Mouse (Mus musculus) forebrain, embryonic 14.5 days (tissue): ENCODE measurements around the gene Myo10. TPM values are rescaled to one million over a fixed set of nuclear protein-coding genes. Genes with fewer than 3 reads are reported as not detected.

ENCODE experiments used
- ATAC-seq: fragments of 200-750 bp; cut with Nextera tagmentation; 2 replicates; pipeline ENCODE4 v1.8.0; 2017; ENCODE audit warnings: mild to moderate bottlenecking, moderate library complexity
- DNase-seq: peaks from one replicate; pipeline ENCODE4 v3.0.0-alpha.2; 2015; ENCODE audit warnings: low spot score
- H3K27ac ChIP-seq: fragments of 300-500 bp; sonication (generic); 2 replicates; pipeline ENCODE4 v1.5.1; 2014; ENCODE audit warnings: low read depth, mild to moderate bottlenecking, control low read depth, low read length, moderate library complexity
- H3K27me3 ChIP-seq: fragments of 300-500 bp; sonication (generic); replicated peaks from 2 replicates; pipeline ENCODE4 v1.6.1; 2014; ENCODE audit warnings: low read length, control low read depth, mixed read lengths; ENCODE audit not compliant: control insufficient read depth, insufficient read depth
- H3K36me3 ChIP-seq: fragments of 300-500 bp; sonication (generic); 2 replicates; pipeline ENCODE4 v1.6.1; 2014; ENCODE audit warnings: low read length, control low read depth; ENCODE audit not compliant: control insufficient read depth, insufficient read depth
- H3K4me1 ChIP-seq: fragments of 300-500 bp; sonication (generic); 2 replicates; pipeline ENCODE4 v1.6.1; 2014; ENCODE audit warnings: antibody characterized with exemption, low read length, control low read depth; ENCODE audit not compliant: control insufficient read depth, insufficient read depth
- H3K4me2 ChIP-seq: fragments of 300-500 bp; sonication (generic); 2 replicates; pipeline ENCODE4 v1.6.1; 2014; ENCODE audit warnings: mild to moderate bottlenecking, control low read depth, low read length
- H3K4me3 ChIP-seq: fragments of 300-500 bp; sonication (generic); 2 replicates; pipeline ENCODE4 v1.5.1; 2014; ENCODE audit warnings: low read depth, low read length, control low read depth
- H3K9ac ChIP-seq: fragments of 300-500 bp; sonication (generic); 2 replicates; pipeline ENCODE4 v1.6.1; 2014; ENCODE audit warnings: mild to moderate bottlenecking, low read length, control low read depth, moderate library complexity
- H3K9me3 ChIP-seq: fragments of 300-500 bp; sonication (generic); replicated peaks from 2 replicates; pipeline ENCODE4 v1.6.1; 2016; ENCODE audit warnings: low read length, control low read depth, mixed read lengths; ENCODE audit not compliant: control insufficient read depth
- WGBS: fragments of 180-500 bp; shearing (Covaris S2); extraction: QIAGEN DNeasy Blood & Tissue Kit; methylation state at CpG from one replicate; pipeline ENCODE4 v1.1.7; 2014; 5-methylcytosine and 5-hydroxymethylcytosine counted together
- polyA plus RNA-seq: library from polyadenylated mRNA; unstranded; fragments of >200 nt; fragmentation: Nextera tagmentation; extraction: Ambion mirVana; gene quantifications from 2 replicates; pipeline ENCODE4 v1.2.1, GENCODE M21; 2014

Gene Myo10
- polyA plus RNA-seq, 1 experiment from 2014 or later = 36.2 TPM

- ATAC-seq (no peak), DNase-seq (no peak)
- no peaks in the 10 kb centered on the region for H3K36me3 ChIP-seq
- no peaks in the 10 kb centered on the region for H3K27me3 ChIP-seq
- H3K9ac ChIP-seq = no peak overlapping the region
- H3K4me1 ChIP-seq = no peaks in the 10 kb centered on the region
- 62% methylated on average over 6 of the region's 6 CpGs for WGBS
- H3K4me3 ChIP-seq = no peak overlapping the region
- H3K9me3 ChIP-seq = no peaks in the 10 kb centered on the region
- H3K27ac ChIP-seq = no peak overlapping the region
- H3K4me2 ChIP-seq = no peak overlapping the region
These were observed 19.0 kb upstream of the Myo10 start for GRCm38 (mm10) chr15:25603286-25603685.

GRCm38 (mm10) chr15:25604231-25604630 lies 18.1 kb upstream of the Myo10 start:
- ATAC-seq = no peak
- H3K4me1 ChIP-seq = no peaks in the 10 kb centered on the region
- 53% methylated on average over 1 of the region's 1 CpGs for WGBS

GRCm38 (mm10) chr15:25605376-25605775 lies 16.9 kb upstream of the Myo10 start:
- 83% methylated on average over 4 of the region's 4 CpGs for WGBS
- H3K36me3 ChIP-seq = no peaks in the 10 kb centered on the region
- DNase-seq (no peak), ATAC-seq (no peak)
- no peak overlapping the region for H3K4me2 ChIP-seq
- H3K27ac ChIP-seq = no peak overlapping the region
- no peak overlapping the region for H3K9ac ChIP-seq
- H3K9me3 ChIP-seq = no peaks in the 10 kb centered on the region
- H3K4me3 ChIP-seq = no peak overlapping the region
- H3K4me1 ChIP-seq = no peaks in the 10 kb centered on the region
- no peaks in the 10 kb centered on the region for H3K27me3 ChIP-seq

More at GRCm38 (mm10) chr15:25604231-25604630, 18.1 kb upstream of the Myo10 start:
- H3K27ac ChIP-seq = no peak overlapping the region
- H3K36me3 ChIP-seq = no peaks in the 10 kb centered on the region
- H3K9ac ChIP-seq = no peak overlapping the region
- no peak for DNase-seq
- H3K4me3 ChIP-seq = no peak overlapping the region
- H3K4me2 ChIP-seq = no peak overlapping the region
- no peaks in the 10 kb centered on the region for H3K27me3 ChIP-seq
- H3K9me3 ChIP-seq = no peaks in the 10 kb centered on the region

- Histone ChIP-seq H3K9me3 (no peaks in the 10 kb centered on the region), H3K27ac (no peak overlapping the region), H3K4me2 (no peak overlapping the region), H3K4me3 (no peak overlapping the region), H3K9ac (no peak overlapping the region), H3K36me3 (no peaks in the 10 kb centered on the region), H3K27me3 (no peaks in the 10 kb centered on the region), H3K4me1 (no peaks in the 10 kb centered on the region)
- no peak for ATAC-seq
- WGBS = 86% methylated on average over 3 of the region's 3 CpGs
- DNase-seq = no peak
These were observed 13.6 kb upstream of the Myo10 start for GRCm38 (mm10) chr15:25608742-25609141.

GRCm38 (mm10) chr15:25609253-25609652 lies 13.1 kb upstream of the Myo10 start:
- Histone ChIP-seq H3K27me3 (no peaks in the 10 kb centered on the region), H3K9me3 (no peaks in the 10 kb centered on the region), H3K36me3 (no peaks in the 10 kb centered on the region), H3K27ac (no peak overlapping the region), H3K9ac (no peak overlapping the region), H3K4me1 (no peaks in the 10 kb centered on the region), H3K4me2 (no peak overlapping the region), H3K4me3 (no peak overlapping the region)
- DNase-seq = no peak
- ATAC-seq = no peak
- 86% methylated on average over 10 of the region's 10 CpGs for WGBS

- no peak overlapping the region for H3K9ac ChIP-seq
- no peak overlapping the region for H3K27ac ChIP-seq
- ATAC-seq (no peak), DNase-seq (no peak)
- H3K36me3 ChIP-seq = no peaks in the 10 kb centered on the region
- WGBS = 66% methylated on average over 6 of the region's 6 CpGs
- no peaks in the 10 kb centered on the region for H3K27me3 ChIP-seq
- no peaks in the 10 kb centered on the region for H3K4me1 ChIP-seq
- H3K4me3 ChIP-seq = no peak overlapping the region
- no peaks in the 10 kb centered on the region for H3K9me3 ChIP-seq
- no peak overlapping the region for H3K4me2 ChIP-seq
These were observed 11.1 kb upstream of the Myo10 start for GRCm38 (mm10) chr15:25611178-25611577.

GRCm38 (mm10) chr15:25620560-25620959 lies 1.8 kb upstream of the Myo10 start:
- no peak overlapping the region for H3K4me2 ChIP-seq
- DNase-seq (no peak), ATAC-seq (no peak)
- no peaks in the 10 kb centered on the region; the same call in 1 of the 2 replicates for H3K4me1 ChIP-seq
- H3K36me3 ChIP-seq = no peaks in the 10 kb centered on the region
- no peak overlapping the region for H3K9ac ChIP-seq
- no peaks in the 10 kb centered on the region for H3K9me3 ChIP-seq
- 87% methylated on average over 4 of the region's 4 CpGs for WGBS
- no peak overlapping the region for H3K27ac ChIP-seq
- H3K27me3 ChIP-seq = peaks cover 25% of the 10 kb centered on the region
- H3K4me3 ChIP-seq = no peak overlapping the region

- Histone ChIP-seq H3K9ac (no peak overlapping the region), H3K36me3 (no peaks in the 10 kb centered on the region), H3K27me3 (peaks cover 25% of the 10 kb centered on the region), H3K27ac (no peak overlapping the region), H3K4me1 (no peaks in the 10 kb centered on the region; the same call in 1 of the 2 replicates), H3K9me3 (no peaks in the 10 kb centered on the region), H3K4me2 (peak overlapping the region; percentile 97), H3K4me3 (peak overlapping the region; percentile 63)
- no peak for ATAC-seq
- WGBS = 4% methylated on average over 20 of the region's 20 CpGs
- no peak for DNase-seq
These were observed 750 bp upstream of the Myo10 start for GRCm38 (mm10) chr15:25621351-25622199.

- under 1% methylated on average over 44 of the region's 61 CpGs for WGBS
- no peak; the same call in 1 of the 2 replicates for ATAC-seq
These were observed 644 bp downstream of the Myo10 start for GRCm38 (mm10) chr15:25622867-25623471.

More at GRCm38 (mm10) chr15:25622867-25623471, 644 bp downstream of the Myo10 start:
- no peak for DNase-seq
- H3K4me3 ChIP-seq = peak overlapping the region; percentile 63
- H3K27me3 ChIP-seq = peaks cover 25% of the 10 kb centered on the region
- no peaks in the 10 kb centered on the region; the same call in 1 of the 2 replicates for H3K4me1 ChIP-seq
- H3K9me3 ChIP-seq = no peaks in the 10 kb centered on the region
- H3K9ac ChIP-seq = peak overlapping the region; percentile 69
- H3K4me2 ChIP-seq = peak overlapping the region; percentile 97
- no peaks in the 10 kb centered on the region for H3K36me3 ChIP-seq
- H3K27ac ChIP-seq = no peak overlapping the region
